Mouse (Mus musculus) effector memory CD4-positive, alpha-beta T cell, adult 7 months (primary cell): ENCODE results near the gene Rpp21. TPM values are rescaled to one million over a fixed set of nuclear protein-coding genes. Genes with fewer than 3 reads are reported as not detected.

Experiments
- polyA plus RNA-seq: library from polyadenylated mRNA; unstranded; fragments of 100-300 nt; shearing (Covaris generic); gene quantifications from one replicate; pipeline ENCODE4 v1.2.1, GENCODE M21; 2017

Gene Rpp21
- 122 TPM for polyA plus RNA-seq

DNA sequence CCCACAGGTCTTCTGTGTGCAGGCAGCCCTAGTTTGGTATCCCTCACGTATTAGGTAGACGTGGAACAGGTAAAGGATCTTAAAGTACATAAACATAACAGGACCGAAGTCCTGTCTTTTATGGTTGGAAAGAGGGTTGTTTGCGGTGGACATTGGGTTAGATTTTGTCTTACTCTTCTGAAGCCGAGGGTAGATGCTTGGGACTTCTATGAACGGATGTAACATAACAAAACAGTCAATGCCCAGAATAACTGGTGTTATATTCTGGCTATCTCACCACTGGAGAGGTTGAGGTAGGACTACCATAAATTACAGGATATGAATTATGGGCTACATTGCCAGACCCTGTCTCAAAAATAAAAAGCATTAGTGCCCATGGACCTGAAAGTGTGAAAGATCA lies at the start of gene Rpp21:
TSS of gene Rpp21 (minus strand) at position 101 of the 400 bp plus-strand sequence.

DNA sequence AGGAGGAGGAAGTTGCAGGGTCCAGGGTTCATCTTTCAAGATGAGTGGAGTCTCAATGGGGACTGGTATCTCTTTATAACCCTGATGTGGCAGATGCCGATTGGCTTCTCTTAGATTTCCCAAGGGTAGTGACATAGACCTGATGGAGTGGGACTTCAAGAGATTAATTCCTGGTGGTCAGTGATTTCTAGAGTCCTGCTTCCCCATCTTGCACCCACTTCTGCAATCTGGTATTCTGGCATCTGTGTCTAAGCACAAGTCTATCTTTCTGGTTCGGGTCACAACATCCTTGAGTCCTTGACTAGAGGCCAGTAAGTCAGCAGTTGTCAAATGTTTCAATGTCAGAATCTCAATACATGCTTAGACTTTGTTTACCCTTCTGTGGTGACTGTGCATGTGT lies 28.5 kb upstream of the Rpp21 start, which contains the start of gene H2-M10.2:
TSS of gene H2-M10.2 (minus strand) at position 101 of the 400 bp plus-strand sequence.

DNA sequence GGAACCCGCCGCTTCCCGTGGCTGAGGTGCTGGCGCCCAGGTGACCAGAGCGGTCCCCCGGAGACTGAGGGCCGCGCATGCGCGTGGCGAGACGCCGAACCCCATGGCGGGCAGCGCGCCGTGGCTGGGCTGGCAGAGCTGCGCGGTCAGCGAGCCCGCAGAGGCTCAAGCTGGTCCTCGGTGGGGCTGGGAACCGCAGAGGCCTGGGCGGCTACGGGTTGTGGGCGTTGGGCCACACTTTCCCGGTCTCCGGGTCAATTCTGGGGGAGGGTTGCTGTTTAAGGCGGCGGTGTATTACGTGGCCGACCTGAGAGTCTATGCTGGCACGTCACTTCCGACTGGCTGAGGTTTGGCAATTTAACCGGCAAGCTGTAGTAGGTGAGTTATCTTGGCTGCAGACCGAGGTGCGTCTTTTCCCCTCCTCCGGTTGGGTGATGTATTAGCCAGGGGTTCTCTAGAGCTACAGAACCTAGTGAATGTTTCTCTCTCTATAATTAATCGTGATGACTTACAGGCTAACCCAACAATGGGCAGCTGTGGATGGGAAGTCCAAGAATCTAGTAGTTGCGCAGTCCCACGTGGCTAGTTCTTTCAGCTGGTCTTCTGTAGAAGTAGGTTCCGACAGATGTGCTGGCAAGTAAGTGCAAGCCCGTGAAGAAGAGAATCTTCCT lies 13.9 kb upstream of the Rpp21 start, which contains the start of gene Trim39:
TSS of gene Trim39 (minus strand) at position 662 of the 671 bp plus-strand sequence.

Other genes with a start within 250 kb of the Rpp21 start
- 7.9 TPM for gene H2-T24, start 237.5 kb downstream of the Rpp21 start, polyA plus RNA-seq
- 468 TPM for gene H2-T23, start 225.2 kb downstream of the Rpp21 start, polyA plus RNA-seq
- gene H2-T22, start 215.3 kb downstream of the Rpp21 start, polyA plus RNA-seq: 180 TPM
- gene Gm6034, start 215.1 kb downstream of the Rpp21 start, polyA plus RNA-seq: 0.69 TPM
- gene Gm11127, start 199.7 kb downstream of the Rpp21 start, polyA plus RNA-seq: not detected
- 1.3 TPM for gene Gm19684, start 136.4 kb downstream of the Rpp21 start, polyA plus RNA-seq
- gene Gm7030, start 128.6 kb downstream of the Rpp21 start, polyA plus RNA-seq: not detected
- gene Gm8909, start 89.5 kb downstream of the Rpp21 start, polyA plus RNA-seq: 12.2 TPM
- gene H2-T3, start 67.8 kb downstream of the Rpp21 start, polyA plus RNA-seq: 0.96 TPM
- 47.1 TPM for gene Trim39, start 14.2 kb upstream of the Rpp21 start, polyA plus RNA-seq
- not detected for gene H2-M10.2, start 28.4 kb upstream of the Rpp21 start, polyA plus RNA-seq
- gene H2-M10.1, start 68.1 kb upstream of the Rpp21 start, polyA plus RNA-seq: not detected
- not detected for gene H2-M10.3, start 110.3 kb upstream of the Rpp21 start, polyA plus RNA-seq
- gene H2-M10.4, start 204.3 kb upstream of the Rpp21 start, polyA plus RNA-seq: not detected